Mouse (Mus musculus): ENCODE results near the gene Nt5dc2. TPM values are rescaled to one million over a fixed set of nuclear protein-coding genes. Genes with fewer than 3 reads are reported as not detected.

Nt5dc2 gene
- polyA plus RNA-seq, 1 experiment from 2014 or later: 300 TPM

DNA sequence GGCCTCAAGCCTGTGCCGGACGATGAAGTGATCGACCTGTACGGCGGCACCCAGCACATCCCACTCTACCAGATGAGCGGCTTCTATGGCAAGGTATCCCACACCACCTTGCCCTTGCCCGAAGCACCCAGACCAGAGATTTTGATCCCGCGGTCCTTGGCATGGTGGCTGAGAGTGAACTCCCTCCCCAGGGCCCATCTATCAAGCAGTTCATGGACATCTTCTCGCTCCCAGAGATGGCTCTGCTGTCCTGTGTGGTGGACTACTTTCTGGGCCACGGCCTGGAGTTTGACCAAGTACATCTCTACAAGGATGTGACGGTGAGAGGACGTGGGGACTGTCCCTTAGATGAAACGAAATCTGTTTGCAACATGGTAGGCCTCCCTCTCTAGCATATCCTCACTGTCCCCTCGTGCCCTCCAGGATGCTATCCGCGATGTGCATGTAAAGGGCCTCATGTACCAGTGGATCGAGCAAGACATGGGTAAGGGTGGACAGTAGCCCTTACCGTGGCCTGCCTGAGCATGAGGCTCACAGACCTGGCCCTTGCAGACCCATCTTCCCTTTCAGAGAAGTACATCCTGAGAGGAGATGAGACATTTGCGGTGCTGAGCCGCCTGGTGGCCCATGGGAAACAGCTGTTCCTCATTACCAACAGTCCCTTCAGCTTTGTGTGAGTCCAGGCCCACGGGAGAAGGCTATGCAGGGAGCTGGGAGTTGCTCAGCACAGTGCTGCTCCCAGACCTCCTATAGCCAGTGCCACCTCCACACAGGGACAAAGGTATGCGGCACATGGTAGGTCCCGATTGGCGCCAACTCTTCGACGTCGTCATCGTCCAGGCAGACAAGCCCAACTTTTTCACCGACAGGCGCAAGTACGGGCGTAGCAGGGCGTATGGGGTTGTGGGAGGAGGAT, 4.9 kb downstream of the Nt5dc2 start:
- H3K36me3 ChIP-seq: peaks cover 75% of the 10 kb centered on the region
- no peaks in the 10 kb centered on the region for H3K9me3 ChIP-seq
- no peak overlapping the region for H3K4me2 ChIP-seq
- no peak for ATAC-seq (ENCODE audit: extremely low read depth, insufficient number of reproducible peaks, low FRiP score, low TSS enrichment)
- no peak overlapping the region for H3K4me3 ChIP-seq
- H3K27ac ChIP-seq (replicated peaks): no peak overlapping the region
- WGBS: 92% methylated on average over 34 of the region's 34 CpGs
- H3K27me3 ChIP-seq (replicated peaks): no peaks in the 10 kb centered on the region
- peaks cover 41% of the 10 kb centered on the region for H3K4me1 ChIP-seq
- no peak overlapping the region for H3K9ac ChIP-seq

DNA sequence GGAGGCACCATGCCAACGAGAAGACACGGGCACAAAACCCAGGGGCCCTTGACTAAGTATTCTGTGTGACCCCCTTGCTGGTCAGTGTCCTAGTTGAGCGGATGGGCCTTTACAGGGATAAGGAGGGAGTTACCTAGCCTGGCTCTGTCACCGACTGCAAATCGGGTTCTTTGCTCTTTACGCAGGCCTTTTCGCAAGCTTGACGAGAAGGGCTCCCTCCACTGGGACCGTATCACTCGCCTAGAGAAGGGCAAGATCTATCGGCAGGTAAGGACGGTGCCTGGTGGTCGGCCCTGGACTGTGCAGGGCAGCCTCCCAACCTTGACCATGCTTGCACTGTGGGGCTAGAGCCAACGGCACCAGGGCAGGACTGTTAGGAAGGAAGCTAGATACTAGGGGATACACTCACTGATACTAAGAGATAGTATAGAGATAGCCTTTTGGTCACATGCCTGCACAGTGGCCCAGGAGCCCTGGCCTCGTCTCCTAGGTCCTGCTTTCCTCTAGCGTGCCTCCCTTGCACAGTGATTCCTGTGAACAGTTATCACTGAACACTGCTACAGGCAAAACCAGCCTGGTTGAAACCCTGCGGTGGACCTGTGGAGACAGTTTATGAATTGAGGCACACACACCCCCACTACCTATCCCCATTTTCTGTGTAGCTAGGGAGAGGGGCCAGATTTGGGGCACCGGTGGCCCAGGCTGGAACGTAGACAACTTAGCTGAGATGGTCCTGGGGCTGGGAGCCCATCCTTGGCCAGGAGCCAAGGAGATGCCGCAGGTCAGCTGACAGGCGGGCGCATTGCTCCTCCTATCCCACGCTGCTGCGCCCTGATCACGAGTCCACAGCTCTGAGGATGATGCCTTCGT, 5.8 kb downstream of the Nt5dc2 start:
- Histone ChIP-seq H3K27me3 (replicated peaks) (no peaks in the 10 kb centered on the region), H3K4me1 (peaks cover 40% of the 10 kb centered on the region), H3K9ac (no peak overlapping the region), H3K9me3 (no peaks in the 10 kb centered on the region), H3K4me3 (no peak overlapping the region), H3K36me3 (peaks cover 84% of the 10 kb centered on the region), H3K27ac (replicated peaks) (peak overlapping the region; percentile 63; the same call in 1 of the 2 replicates), H3K4me2 (no peak overlapping the region)
- WGBS: 86% methylated on average over 26 of the region's 26 CpGs
- ATAC-seq (ENCODE audit: extremely low read depth, insufficient number of reproducible peaks, low FRiP score, low TSS enrichment): no peak

DNA sequence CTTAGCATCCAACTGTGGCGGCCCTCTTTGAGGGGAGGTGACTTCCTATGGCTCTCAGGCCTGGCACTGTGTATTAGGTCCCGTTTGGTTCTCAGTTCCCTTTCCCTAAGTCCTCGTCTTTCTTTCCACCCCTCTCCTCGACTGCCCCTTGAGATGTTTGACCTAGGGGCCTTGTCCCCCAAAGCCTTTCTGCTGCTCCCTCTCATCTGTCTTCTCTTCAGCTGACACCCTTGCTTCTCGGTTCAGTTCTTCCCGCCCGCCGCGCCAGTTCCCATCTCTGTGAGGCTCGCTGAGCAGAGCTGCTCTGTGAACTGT, 6.4 kb downstream of the Nt5dc2 start:
- ATAC-seq (ENCODE audit: extremely low read depth, insufficient number of reproducible peaks, low FRiP score, low TSS enrichment): no peak
- Histone ChIP-seq H3K9ac (0 out of 2 replicates have a peak overlapping the region, but pooled peaks have one; percentile 28), H3K4me1 (peaks cover 34% of the 10 kb centered on the region), H3K27me3 (replicated peaks) (no peaks in the 10 kb centered on the region), H3K9me3 (no peaks in the 10 kb centered on the region), H3K4me2 (no peak overlapping the region), H3K4me3 (no peak overlapping the region), H3K27ac (replicated peaks) (peak overlapping the region; percentile 63), H3K36me3 (peaks cover 90% of the 10 kb centered on the region)
- 73% methylated on average over 10 of the region's 10 CpGs for WGBS

DNA sequence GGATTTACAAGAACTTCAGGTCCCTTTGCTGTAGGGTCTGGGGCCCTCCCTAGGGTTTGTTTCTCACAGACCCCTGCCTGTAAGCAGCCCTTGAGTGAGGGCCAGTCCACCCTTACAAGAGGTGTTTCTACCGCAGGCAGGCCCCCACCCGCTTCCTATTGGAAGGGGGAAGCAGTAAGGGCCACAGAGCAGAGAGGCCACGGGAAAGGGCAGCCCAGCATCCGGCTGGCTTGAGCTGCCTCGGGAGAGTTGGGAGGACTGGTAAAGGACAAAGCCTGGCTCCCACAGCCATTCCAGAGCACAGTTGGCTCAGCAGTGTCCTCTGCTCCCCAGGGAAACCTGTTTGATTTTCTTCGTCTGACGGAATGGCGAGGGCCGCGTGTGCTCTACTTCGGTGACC, 6.9 kb downstream of the Nt5dc2 start:
- no peak for ATAC-seq (ENCODE audit: extremely low read depth, insufficient number of reproducible peaks, low FRiP score, low TSS enrichment)
- no peak overlapping the region for H3K4me3 ChIP-seq
- peaks cover 29% of the 10 kb centered on the region for H3K4me1 ChIP-seq
- H3K36me3 ChIP-seq: peaks cover 96% of the 10 kb centered on the region
- H3K27ac ChIP-seq (replicated peaks): peak overlapping the region; percentile 63
- H3K27me3 ChIP-seq (replicated peaks): no peaks in the 10 kb centered on the region
- H3K9me3 ChIP-seq: 0 out of 2 replicates have a peak, but pooled peaks cover 4% of the 10 kb centered on the region
- H3K9ac ChIP-seq: no peak overlapping the region
- WGBS: 78% methylated on average over 11 of the region's 11 CpGs
- H3K4me2 ChIP-seq: no peak overlapping the region

DNA sequence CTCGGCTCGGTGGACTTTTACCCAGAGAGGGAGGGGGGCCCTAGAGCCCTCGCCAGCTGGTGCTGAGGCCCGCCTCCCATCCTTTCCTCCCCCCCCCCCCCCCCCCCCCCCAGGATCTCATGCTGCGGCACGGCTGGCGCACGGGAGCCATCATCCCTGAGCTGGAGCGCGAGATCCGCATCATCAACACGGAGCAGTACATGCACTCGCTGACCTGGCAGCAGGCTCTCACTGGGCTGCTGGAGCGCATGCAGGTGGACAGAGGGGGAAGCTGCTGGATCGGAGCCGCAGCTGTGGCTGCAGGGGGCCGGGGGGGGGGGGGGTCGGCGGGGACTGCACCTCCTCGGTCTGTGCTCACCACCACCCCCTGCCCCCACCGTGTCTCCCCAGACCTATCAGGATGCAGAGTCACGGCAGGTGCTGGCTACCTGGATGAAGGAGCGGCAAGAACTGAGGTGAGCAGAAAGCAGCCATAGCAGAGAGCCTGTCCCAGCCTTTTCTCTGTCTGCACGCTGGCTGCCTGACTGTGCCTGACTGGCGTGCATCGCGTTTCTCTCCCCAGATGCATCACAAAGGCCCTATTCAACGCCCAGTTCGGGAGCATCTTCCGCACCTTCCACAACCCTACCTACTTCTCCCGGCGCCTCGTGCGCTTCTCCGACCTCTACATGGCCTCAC, 7.5 kb downstream of the Nt5dc2 start:
- H3K9me3 ChIP-seq: 0 out of 2 replicates have a peak, but pooled peaks cover 5% of the 10 kb centered on the region
- no peak overlapping the region for H3K4me2 ChIP-seq
- peaks cover 100% of the 10 kb centered on the region for H3K36me3 ChIP-seq
- H3K27ac ChIP-seq (replicated peaks): peak overlapping the region; percentile 63; the same call in 1 of the 2 replicates
- H3K9ac ChIP-seq: no peak overlapping the region
- H3K4me1 ChIP-seq: peaks cover 23% of the 10 kb centered on the region
- H3K27me3 ChIP-seq (replicated peaks): no peaks in the 10 kb centered on the region
- no peak overlapping the region for H3K4me3 ChIP-seq
- no peak for ATAC-seq (ENCODE audit: extremely low read depth, insufficient number of reproducible peaks, low FRiP score, low TSS enrichment)
- 83% methylated on average over 23 of the region's 35 CpGs for WGBS

DNA sequence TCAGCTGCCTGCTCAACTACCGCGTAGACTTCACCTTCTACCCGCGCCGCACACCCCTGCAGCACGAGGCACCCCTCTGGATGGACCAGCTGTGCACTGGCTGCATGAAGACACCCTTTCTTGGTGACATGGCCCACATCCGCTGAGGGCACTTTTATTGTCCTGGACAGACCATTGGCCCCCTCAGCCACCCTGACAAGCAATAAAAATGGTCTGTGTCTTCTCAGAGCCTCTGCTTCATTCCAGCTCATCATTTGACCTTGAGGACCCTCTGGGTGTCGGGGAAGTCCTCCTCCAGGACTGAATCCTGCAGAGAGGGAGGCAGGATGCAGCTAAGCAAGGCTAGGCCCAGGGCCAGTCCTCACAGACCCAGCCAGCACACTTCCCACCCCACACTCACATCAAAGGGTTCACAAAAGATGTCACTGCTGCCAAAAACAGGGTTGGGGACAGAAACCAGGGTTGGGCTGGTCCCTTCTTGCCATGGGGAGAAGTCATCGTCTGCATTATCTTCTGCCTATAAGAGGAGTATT, 8.1 kb downstream of the Nt5dc2 start:
- WGBS: 87% methylated on average over 9 of the region's 9 CpGs
- no peak for ATAC-seq (ENCODE audit: extremely low read depth, insufficient number of reproducible peaks, low FRiP score, low TSS enrichment)

DNA sequence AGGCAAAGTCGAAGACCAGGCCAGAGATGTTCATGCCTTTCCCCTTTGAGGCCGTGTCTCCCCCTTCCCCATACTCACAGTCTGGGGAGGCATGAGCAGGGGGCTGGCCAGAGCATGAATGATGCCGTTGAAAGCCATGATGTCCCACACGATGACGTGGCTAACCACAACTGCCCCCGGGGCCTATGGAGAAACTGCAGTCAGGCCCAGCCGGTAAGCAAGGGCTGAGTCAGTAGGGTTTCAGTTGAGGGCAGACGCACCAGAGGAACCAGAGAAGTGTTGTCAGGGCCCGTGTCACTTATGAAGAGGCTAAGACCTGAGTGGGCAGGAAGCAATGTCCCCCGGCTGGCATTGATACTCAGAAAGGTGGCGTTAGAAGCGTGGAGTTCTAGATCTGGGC, 8.8 kb downstream of the Nt5dc2 start:
- ATAC-seq (ENCODE audit: extremely low read depth, insufficient number of reproducible peaks, low FRiP score, low TSS enrichment): no peak
- H3K9me3 ChIP-seq: 0 out of 2 replicates have a peak, but pooled peaks cover 5% of the 10 kb centered on the region
- WGBS: 82% methylated on average over 12 of the region's 12 CpGs
- H3K4me2 ChIP-seq: no peak overlapping the region
- H3K36me3 ChIP-seq: peaks cover 94% of the 10 kb centered on the region
- H3K27ac ChIP-seq (replicated peaks): no peak overlapping the region
- H3K4me1 ChIP-seq: peaks cover 11% of the 10 kb centered on the region
- H3K9ac ChIP-seq: no peak overlapping the region
- H3K4me3 ChIP-seq: no peak overlapping the region
- H3K27me3 ChIP-seq (replicated peaks): no peaks in the 10 kb centered on the region

More for the DNA sequence above, 8.1 kb downstream of the Nt5dc2 start:
- H3K4me1 ChIP-seq: peaks cover 17% of the 10 kb centered on the region
- H3K27ac ChIP-seq (replicated peaks): 0 out of 2 replicates have a peak overlapping the region, but pooled peaks have one; percentile 3
- no peaks in the 10 kb centered on the region for H3K27me3 ChIP-seq (replicated peaks)
- no peak overlapping the region for H3K4me3 ChIP-seq
- no peak overlapping the region for H3K9ac ChIP-seq
- no peak overlapping the region for H3K4me2 ChIP-seq
- 0 out of 2 replicates have a peak, but pooled peaks cover 5% of the 10 kb centered on the region for H3K9me3 ChIP-seq
- peaks cover 99% of the 10 kb centered on the region for H3K36me3 ChIP-seq

DNA sequence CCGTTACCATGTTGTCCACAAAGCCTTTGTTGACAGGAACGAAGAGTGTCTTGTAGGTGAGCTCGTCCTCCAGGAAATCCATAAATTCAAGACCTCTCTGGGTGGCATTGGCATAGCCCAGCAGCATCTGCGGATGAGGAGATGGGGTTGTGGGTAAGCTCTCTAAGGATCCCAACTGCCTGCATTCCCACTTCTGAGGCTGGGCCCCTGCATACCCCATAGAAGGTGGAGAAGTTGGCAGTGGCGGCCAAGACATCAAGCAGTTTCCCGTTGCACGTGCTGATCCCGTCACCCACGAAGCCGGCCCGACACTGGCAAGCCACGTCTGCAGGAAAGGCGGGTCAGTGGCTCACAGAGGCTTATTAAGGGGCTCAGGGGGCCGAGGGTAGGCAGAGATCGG, 9.3 kb downstream of the Nt5dc2 start:
- WGBS: 87% methylated on average over 15 of the region's 15 CpGs

DNA sequence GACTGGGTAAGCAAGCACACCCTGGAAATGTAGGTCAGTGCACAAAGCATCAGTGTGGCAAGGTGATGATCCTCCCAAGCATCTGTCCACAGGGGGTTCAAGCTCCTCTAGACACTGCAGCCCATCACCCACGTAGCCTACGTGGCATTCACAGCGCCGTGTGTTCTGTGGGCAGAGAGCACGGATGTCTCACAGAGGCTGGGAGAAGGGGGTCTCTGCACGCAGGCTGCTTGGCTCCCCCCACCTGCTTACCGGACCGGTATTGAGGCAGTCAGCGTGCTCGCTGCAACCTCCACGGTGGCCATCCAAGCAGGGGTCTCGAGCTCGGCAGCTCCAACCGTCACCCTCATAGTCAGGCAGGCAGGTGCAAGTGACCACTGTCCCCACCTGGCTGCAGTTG, 10.2 kb downstream of the Nt5dc2 start:
- Histone ChIP-seq H3K36me3 (peaks cover 94% of the 10 kb centered on the region), H3K27me3 (replicated peaks) (no peaks in the 10 kb centered on the region), H3K4me2 (no peak overlapping the region), H3K4me3 (no peak overlapping the region), H3K4me1 (peaks cover 11% of the 10 kb centered on the region), H3K27ac (replicated peaks) (no peak overlapping the region), H3K9ac (no peak overlapping the region), H3K9me3 (0 out of 2 replicates have a peak, but pooled peaks cover 5% of the 10 kb centered on the region)
- no peak for ATAC-seq (ENCODE audit: extremely low read depth, insufficient number of reproducible peaks, low FRiP score, low TSS enrichment)
- 94% methylated on average over 14 of the region's 14 CpGs for WGBS

More for the DNA sequence above, 9.3 kb downstream of the Nt5dc2 start:
- Histone ChIP-seq H3K36me3 (peaks cover 94% of the 10 kb centered on the region), H3K9ac (no peak overlapping the region), H3K9me3 (0 out of 2 replicates have a peak, but pooled peaks cover 5% of the 10 kb centered on the region), H3K4me3 (no peak overlapping the region), H3K4me2 (no peak overlapping the region), H3K27me3 (replicated peaks) (no peaks in the 10 kb centered on the region), H3K4me1 (peaks cover 11% of the 10 kb centered on the region), H3K27ac (replicated peaks) (no peak overlapping the region)
- ATAC-seq (ENCODE audit: extremely low read depth, insufficient number of reproducible peaks, low FRiP score, low TSS enrichment): no peak

DNA sequence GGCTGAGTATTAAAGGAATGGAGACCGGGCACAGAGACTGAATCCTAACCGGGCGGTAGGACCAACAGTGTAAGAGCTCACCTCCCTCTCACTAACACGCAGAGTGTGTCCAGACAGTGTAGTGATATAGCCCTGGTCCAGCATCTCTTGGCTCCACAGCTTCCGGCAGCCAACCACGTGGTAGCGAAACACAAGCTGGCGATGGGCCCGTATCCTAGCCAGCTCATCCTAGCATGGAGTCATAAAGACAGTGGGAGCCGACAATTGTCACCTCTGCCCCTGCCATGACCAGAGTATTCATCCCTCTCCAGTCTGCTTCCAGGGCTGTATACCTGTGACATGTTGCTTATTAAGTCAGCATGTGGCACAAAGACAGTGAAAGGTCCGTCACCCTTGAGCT, 14.8 kb downstream of the Nt5dc2 start:
- Histone ChIP-seq H3K4me2 (no peak overlapping the region), H3K4me1 (no peaks in the 10 kb centered on the region), H3K9me3 (0 out of 2 replicates have a peak, but pooled peaks cover 5% of the 10 kb centered on the region), H3K36me3 (peaks cover 73% of the 10 kb centered on the region), H3K9ac (no peak overlapping the region), H3K4me3 (no peak overlapping the region), H3K27ac (replicated peaks) (no peak overlapping the region), H3K27me3 (replicated peaks) (no peaks in the 10 kb centered on the region; the same call in 1 of the 2 replicates)
- WGBS: 89% methylated on average over 11 of the region's 11 CpGs
- ATAC-seq (ENCODE audit: extremely low read depth, insufficient number of reproducible peaks, low FRiP score, low TSS enrichment): no peak
